Mouse (Mus musculus) C2C12 (cell line): ENCODE measurements at regions not wholly inside any gene's neighbourhood (a gene's known extent, or its start where the extent isn't known, plus 50 kb on each side); places are given as distances from the start of the nearest gene placed in this dataset.

Experiments used
- CTCF ChIP-seq: IDR thresholded peaks from one replicate; pipeline ENCODE4 v1.5.1; 2011; ENCODE audit not compliant: control insufficient read depth, insufficient read depth, insufficient read length
- MAX ChIP-seq: IDR thresholded peaks from one replicate; pipeline ENCODE4 v1.6.1; 2011; ENCODE audit warnings: mild to moderate bottlenecking, control low read depth

- TF ChIP-seq CTCF (no peak), MAX (no peak)
Measured at GRCm38 (mm10) chr7:98771134-98771775, 63.7 kb upstream of the Wnt11 start.
